Mouse (Mus musculus) forebrain, embryonic 15.5 days (tissue): ENCODE data around the gene Fpr3. TPM values are rescaled to one million over a fixed set of nuclear protein-coding genes. Genes with fewer than 3 reads are reported as not detected.

Experiments used
- ATAC-seq: fragments of 200-750 bp; cut with Nextera tagmentation; replicated peaks from 2 replicates; pipeline ENCODE4 v1.8.0; 2017; ENCODE audit warnings: mild to moderate bottlenecking, moderate TSS enrichment, moderate library complexity
- H3K27ac ChIP-seq: fragments of 300-500 bp; sonication (generic); replicated peaks from 2 replicates; pipeline ENCODE4 v1.5.1; 2015; ENCODE audit warnings: mild to moderate bottlenecking, inconsistent platforms
- H3K27me3 ChIP-seq: fragments of 300-500 bp; sonication (generic); 2 replicates; pipeline ENCODE4 v1.6.1; 2015; ENCODE audit warnings: inconsistent platforms
- H3K36me3 ChIP-seq: fragments of 300-500 bp; sonication (generic); 2 replicates; pipeline ENCODE4 v1.6.1; 2015; ENCODE audit warnings: mild to moderate bottlenecking, inconsistent platforms
- H3K4me1 ChIP-seq: fragments of 300-500 bp; sonication (generic); 2 replicates; pipeline ENCODE4 v1.6.1; 2015; ENCODE audit warnings: inconsistent platforms
- H3K4me2 ChIP-seq: fragments of 300-500 bp; sonication (generic); replicated peaks from 2 replicates; pipeline ENCODE4 v1.6.1; 2015; ENCODE audit warnings: mild to moderate bottlenecking, inconsistent platforms
- H3K4me3 ChIP-seq: fragments of 300-500 bp; sonication (generic); 2 replicates; pipeline ENCODE4 v1.5.1; 2015; ENCODE audit warnings: mild to moderate bottlenecking, inconsistent platforms
- H3K9ac ChIP-seq: fragments of 300-500 bp; sonication (generic); replicated peaks from 2 replicates; pipeline ENCODE4 v1.6.1; 2015; ENCODE audit warnings: mild to moderate bottlenecking, inconsistent platforms
- H3K9me3 ChIP-seq: fragments of 300-500 bp; sonication (generic); 2 replicates; pipeline ENCODE4 v1.6.1; 2016; ENCODE audit warnings: inconsistent platforms
- WGBS: fragments of 180-500 bp; shearing (Covaris S2); methylation state at CpG from one replicate; pipeline ENCODE4 v1.1.7; 2015; ENCODE audit warnings: mixed read lengths; 5-methylcytosine and 5-hydroxymethylcytosine counted together
- polyA plus RNA-seq: library from polyadenylated mRNA; unstranded; fragments of >200 nt; fragmentation: Nextera tagmentation; extraction: Ambion mirVana; gene quantifications from 2 replicates; pipeline ENCODE4 v1.2.1, GENCODE M21; 2015

Gene Fpr3
- polyA plus RNA-seq, 1 experiment from 2014 or later: not detected

DNA sequence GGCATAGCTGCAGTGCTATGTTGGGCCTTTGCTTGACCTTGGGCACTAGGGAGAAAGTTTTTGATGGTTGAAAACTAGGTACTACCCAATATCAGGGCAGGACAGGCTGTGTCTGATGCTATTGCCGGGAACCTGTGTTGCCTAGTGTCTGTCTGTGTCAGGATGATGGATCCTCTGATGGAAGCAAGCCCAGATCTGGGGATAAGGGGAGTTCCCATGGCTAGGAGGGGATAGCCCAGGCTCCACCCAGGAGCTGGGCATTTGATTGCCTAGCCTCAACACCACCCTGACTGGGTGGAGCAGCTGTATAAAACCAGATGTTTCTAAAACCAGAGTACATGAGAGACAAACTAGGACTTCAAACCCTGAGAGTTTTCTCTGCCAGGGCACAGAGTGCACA, 31.0 kb upstream of the Fpr3 start:
- no peak overlapping the region for H3K4me3 ChIP-seq
- 81% methylated on average over 1 of the region's 1 CpGs for WGBS

GRCm38 (mm10) chr17:17857446-17857845, 30.2 kb upstream of the Fpr3 start:
- no peaks in the 10 kb centered on the region for H3K27me3 ChIP-seq
- H3K4me3 ChIP-seq: no peak overlapping the region
- no peak overlapping the region for H3K9ac ChIP-seq
- no peaks in the 10 kb centered on the region for H3K4me1 ChIP-seq
- H3K4me2 ChIP-seq: no peak overlapping the region
- H3K27ac ChIP-seq: no peak overlapping the region
- WGBS: 90% methylated on average over 1 of the region's 1 CpGs
- H3K36me3 ChIP-seq: no peaks in the 10 kb centered on the region
- no peak for ATAC-seq
- no peaks in the 10 kb centered on the region for H3K9me3 ChIP-seq

More for the DNA sequence above, 31.0 kb upstream of the Fpr3 start:
- Histone ChIP-seq H3K4me2 (no peak overlapping the region), H3K4me1 (no peaks in the 10 kb centered on the region), H3K9ac (no peak overlapping the region), H3K27me3 (no peaks in the 10 kb centered on the region), H3K36me3 (no peaks in the 10 kb centered on the region), H3K9me3 (no peaks in the 10 kb centered on the region), H3K27ac (no peak overlapping the region)
- ATAC-seq: peak; percentile 16; the same call in 1 of the 2 replicates

GRCm38 (mm10) chr17:17860110-17860509, 27.5 kb upstream of the Fpr3 start:
- Histone ChIP-seq H3K9me3 (no peaks in the 10 kb centered on the region), H3K36me3 (no peaks in the 10 kb centered on the region), H3K4me1 (no peaks in the 10 kb centered on the region), H3K27ac (no peak overlapping the region), H3K4me2 (no peak overlapping the region), H3K27me3 (no peaks in the 10 kb centered on the region), H3K4me3 (no peak overlapping the region), H3K9ac (no peak overlapping the region)
- whole genome bisulfite sequencing: 98% methylated on average over 3 of the region's 3 CpGs
- ATAC-seq: no peak

- WGBS: 83% methylated on average over 1 of the region's 1 CpGs
- Histone ChIP-seq H3K9ac (no peak overlapping the region), H3K27ac (no peak overlapping the region), H3K9me3 (no peaks in the 10 kb centered on the region), H3K4me2 (no peak overlapping the region), H3K4me1 (no peaks in the 10 kb centered on the region), H3K4me3 (no peak overlapping the region), H3K27me3 (no peaks in the 10 kb centered on the region), H3K36me3 (0 out of 2 replicates have a peak, but pooled peaks cover 3% of the 10 kb centered on the region)
- no peak for ATAC-seq
These were observed 25.3 kb upstream of the Fpr3 start for GRCm38 (mm10) chr17:17862360-17862759.

- no peak overlapping the region for H3K4me2 ChIP-seq
- no peak for ATAC-seq
- no peaks in the 10 kb centered on the region for H3K9me3 ChIP-seq
- H3K36me3 ChIP-seq: 0 out of 2 replicates have a peak, but pooled peaks cover 3% of the 10 kb centered on the region
- no peak overlapping the region for H3K9ac ChIP-seq
- 61% methylated on average over 2 of the region's 2 CpGs for WGBS
- H3K27ac ChIP-seq: no peak overlapping the region
- no peaks in the 10 kb centered on the region for H3K27me3 ChIP-seq
- H3K4me3 ChIP-seq: no peak overlapping the region
- H3K4me1 ChIP-seq: no peaks in the 10 kb centered on the region
These were observed 22.5 kb upstream of the Fpr3 start for GRCm38 (mm10) chr17:17865168-17865567.

DNA sequence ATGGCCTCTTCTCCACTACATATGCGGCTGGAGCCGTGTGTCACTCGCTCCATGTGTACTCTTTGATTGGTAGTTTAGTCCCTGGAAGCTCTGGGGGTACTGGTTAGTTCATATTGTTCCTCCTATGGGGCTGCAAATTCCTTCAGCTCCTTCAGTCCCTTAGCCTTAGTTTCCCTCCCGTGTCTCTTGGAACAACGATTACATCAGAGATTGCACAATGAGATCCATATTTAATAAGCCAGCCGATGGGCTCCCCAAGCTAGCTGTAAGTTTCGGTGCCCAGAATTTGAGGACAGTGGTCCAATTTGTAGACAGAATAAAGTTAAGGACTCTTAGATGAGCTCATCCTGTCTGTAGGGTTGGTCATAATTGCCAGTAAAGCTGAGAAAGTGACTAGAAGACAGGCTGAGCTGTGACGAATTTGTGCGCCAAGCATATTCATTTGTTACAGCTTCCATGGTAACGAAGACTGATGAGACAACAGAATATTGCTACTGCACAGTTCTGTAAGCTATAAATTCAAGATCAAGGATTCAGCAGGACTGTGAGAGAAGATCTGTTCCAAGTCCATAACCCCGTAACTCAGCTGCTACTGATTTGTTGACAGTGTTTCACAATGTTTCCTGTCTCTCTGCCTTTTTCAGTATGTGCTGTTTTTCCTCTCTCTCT, 20.7 kb upstream of the Fpr3 start:
- no peak overlapping the region for H3K27ac ChIP-seq
- H3K4me1 ChIP-seq: no peaks in the 10 kb centered on the region
- 0 out of 2 replicates have a peak, but pooled peaks cover 3% of the 10 kb centered on the region for H3K36me3 ChIP-seq
- no peaks in the 10 kb centered on the region for H3K27me3 ChIP-seq
- no peak overlapping the region for H3K4me2 ChIP-seq
- no peak for ATAC-seq
- 84% methylated on average over 11 of the region's 11 CpGs for WGBS
- no peaks in the 10 kb centered on the region for H3K9me3 ChIP-seq
- no peak overlapping the region for H3K4me3 ChIP-seq
- H3K9ac ChIP-seq: no peak overlapping the region

DNA sequence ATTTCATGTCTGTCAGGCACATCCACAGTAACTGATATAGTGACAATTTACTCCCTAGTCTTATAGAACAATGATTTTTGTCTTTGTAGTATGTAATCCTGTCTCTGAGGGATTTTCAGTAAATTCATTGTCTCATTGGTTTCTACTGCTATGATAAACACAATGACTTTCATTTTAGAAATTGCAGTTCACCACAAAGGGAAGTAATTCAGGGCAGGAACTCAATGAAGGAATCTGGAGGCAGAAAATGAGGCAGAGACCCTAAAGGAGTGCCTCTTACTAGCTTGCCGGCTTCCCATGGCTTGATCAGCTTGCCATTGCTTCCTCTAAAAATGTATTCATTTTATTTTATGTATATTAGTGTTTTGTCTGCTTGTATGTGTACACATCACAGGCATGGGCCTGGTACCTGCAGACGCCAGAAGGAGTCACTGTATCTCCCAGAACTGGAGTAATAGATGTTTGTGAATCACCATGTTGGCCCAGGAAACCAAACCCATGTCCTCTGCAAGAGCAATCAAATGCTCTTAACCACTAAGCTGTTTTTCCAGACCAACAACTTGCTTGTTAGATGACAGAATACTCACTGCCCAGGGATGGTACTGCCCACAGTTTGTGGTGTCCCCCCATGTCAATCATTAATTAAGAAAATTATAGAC, 16.6 kb upstream of the Fpr3 start:
- Histone ChIP-seq H3K4me2 (no peak overlapping the region), H3K9ac (no peak overlapping the region), H3K4me1 (no peaks in the 10 kb centered on the region), H3K27ac (no peak overlapping the region), H3K9me3 (0 out of 2 replicates have a peak, but pooled peaks cover 7% of the 10 kb centered on the region), H3K4me3 (no peak overlapping the region), H3K27me3 (no peaks in the 10 kb centered on the region), H3K36me3 (0 out of 2 replicates have a peak, but pooled peaks cover under 1% of the 10 kb centered on the region)
- 79% methylated on average over 2 of the region's 2 CpGs for WGBS
- no peak for ATAC-seq

- no peak overlapping the region for H3K4me2 ChIP-seq
- WGBS: 88% methylated on average over 2 of the region's 2 CpGs
- H3K27me3 ChIP-seq: no peaks in the 10 kb centered on the region
- H3K9ac ChIP-seq: no peak overlapping the region
- H3K9me3 ChIP-seq: 0 out of 2 replicates have a peak, but pooled peaks cover 7% of the 10 kb centered on the region
- no peak for ATAC-seq
- no peak overlapping the region for H3K27ac ChIP-seq
- no peaks in the 10 kb centered on the region for H3K4me1 ChIP-seq
- H3K36me3 ChIP-seq: no peaks in the 10 kb centered on the region
- no peak overlapping the region for H3K4me3 ChIP-seq
These were observed 16.0 kb upstream of the Fpr3 start for GRCm38 (mm10) chr17:17871697-17872096.

DNA sequence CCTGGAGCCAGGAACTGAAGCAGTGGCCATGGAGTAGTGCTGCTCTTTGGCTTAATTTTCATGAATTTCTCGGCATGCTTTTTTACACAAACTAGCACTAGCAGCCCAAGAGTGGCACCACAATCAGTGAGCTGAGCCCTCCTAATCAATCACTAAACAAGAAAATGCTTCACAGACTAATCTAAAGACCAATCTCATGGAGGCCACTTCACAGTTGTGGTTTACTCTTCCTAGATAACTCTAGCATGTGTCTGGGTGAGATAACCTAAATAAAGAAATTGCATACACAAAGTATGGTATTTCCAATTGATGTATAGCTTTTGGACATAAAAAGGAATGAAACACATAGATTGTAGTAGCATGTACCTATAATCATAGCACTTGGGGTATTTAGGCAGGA, 8.3 kb upstream of the Fpr3 start:
- no peaks in the 10 kb centered on the region for H3K9me3 ChIP-seq
- no peak overlapping the region for H3K27ac ChIP-seq
- WGBS: 88% methylated on average over 1 of the region's 1 CpGs
- H3K4me1 ChIP-seq: no peaks in the 10 kb centered on the region
- no peaks in the 10 kb centered on the region for H3K36me3 ChIP-seq
- no peak overlapping the region for H3K9ac ChIP-seq
- ATAC-seq: no peak
- H3K4me2 ChIP-seq: no peak overlapping the region
- no peak overlapping the region for H3K4me3 ChIP-seq
- no peaks in the 10 kb centered on the region for H3K27me3 ChIP-seq

GRCm38 (mm10) chr17:17882672-17883071, 5.0 kb upstream of the Fpr3 start:
- Histone ChIP-seq H3K9ac (no peak overlapping the region), H3K9me3 (no peaks in the 10 kb centered on the region), H3K4me3 (no peak overlapping the region), H3K4me1 (no peaks in the 10 kb centered on the region), H3K27ac (no peak overlapping the region), H3K4me2 (no peak overlapping the region), H3K27me3 (no peaks in the 10 kb centered on the region), H3K36me3 (no peaks in the 10 kb centered on the region)
- ATAC-seq: no peak
- WGBS: 81% methylated on average over 3 of the region's 3 CpGs

DNA sequence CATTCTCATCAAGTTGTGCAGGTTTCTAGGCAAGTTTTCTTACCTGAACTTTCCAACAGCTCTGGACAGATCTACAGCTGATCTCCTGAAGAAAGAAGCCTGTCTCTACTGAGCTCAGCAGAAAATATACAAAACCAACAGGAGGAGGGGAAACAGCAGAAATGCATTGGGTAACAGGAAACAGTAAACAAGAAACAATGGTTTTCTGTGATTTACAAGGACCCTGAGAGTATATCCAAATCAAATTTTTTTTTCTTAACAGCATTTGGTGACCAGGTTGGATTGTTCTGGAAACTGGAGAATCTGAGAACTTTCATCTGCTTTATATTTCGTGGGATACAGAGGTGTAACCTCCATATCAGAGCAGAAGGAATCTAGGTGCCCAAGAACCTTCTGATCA, 3.8 kb upstream of the Fpr3 start, which contains the start of gene Fpr1:
Gene Fpr1, minus strand, starts transcription at position 101 of the 400 bp plus-strand sequence.
- Histone ChIP-seq H3K4me3 (no peak within 1 kb of the TSS), H3K27me3 (no peaks in the 10 kb centered on the region), H3K9me3 (no peaks in the 10 kb centered on the region), H3K36me3 (no peaks in the 10 kb centered on the region), H3K4me2 (no peak within 1 kb of the TSS), H3K27ac (no peak within 1 kb of the TSS), H3K4me1 (no peaks in the 10 kb centered on the region), H3K9ac (no peak within 1 kb of the TSS)
- 63% methylated on average over 1 of the region's 1 CpGs for WGBS
- no peak for ATAC-seq

- ATAC-seq: no peak
- Histone ChIP-seq H3K9ac (no peak overlapping the region), H3K4me1 (no peaks in the 10 kb centered on the region), H3K27me3 (no peaks in the 10 kb centered on the region), H3K27ac (no peak overlapping the region), H3K36me3 (no peaks in the 10 kb centered on the region), H3K4me2 (no peak overlapping the region), H3K4me3 (no peak overlapping the region), H3K9me3 (no peaks in the 10 kb centered on the region)
- 90% methylated on average over 2 of the region's 2 CpGs for WGBS
These were observed 2.2 kb downstream of the Fpr3 start for GRCm38 (mm10) chr17:17889732-17890425.
